Mouse (Mus musculus) splenic B cell, adult 2 months (primary cell): ENCODE measurements around the gene Csgalnact2.

ENCODE experiments used
- DNase-seq: peaks from one replicate; pipeline ENCODE4 v3.0.0-alpha.2; 2011; ENCODE audit warnings: low read depth, low spot score
- H3K27me3 ChIP-seq: 2 replicates; pipeline ENCODE4 v1.6.1; 2012; ENCODE audit warnings: mild to moderate bottlenecking, low read length, moderate library complexity, mixed read lengths; ENCODE audit not compliant: control insufficient read depth, poor library complexity, insufficient read depth, severe bottlenecking
- H3K36me3 ChIP-seq: 2 replicates; pipeline ENCODE4 v1.6.1; 2012; ENCODE audit warnings: mild to moderate bottlenecking, low read length, moderate library complexity, mixed read lengths; ENCODE audit not compliant: control insufficient read depth, poor library complexity, insufficient read depth, severe bottlenecking

Gene Csgalnact2

DNA sequence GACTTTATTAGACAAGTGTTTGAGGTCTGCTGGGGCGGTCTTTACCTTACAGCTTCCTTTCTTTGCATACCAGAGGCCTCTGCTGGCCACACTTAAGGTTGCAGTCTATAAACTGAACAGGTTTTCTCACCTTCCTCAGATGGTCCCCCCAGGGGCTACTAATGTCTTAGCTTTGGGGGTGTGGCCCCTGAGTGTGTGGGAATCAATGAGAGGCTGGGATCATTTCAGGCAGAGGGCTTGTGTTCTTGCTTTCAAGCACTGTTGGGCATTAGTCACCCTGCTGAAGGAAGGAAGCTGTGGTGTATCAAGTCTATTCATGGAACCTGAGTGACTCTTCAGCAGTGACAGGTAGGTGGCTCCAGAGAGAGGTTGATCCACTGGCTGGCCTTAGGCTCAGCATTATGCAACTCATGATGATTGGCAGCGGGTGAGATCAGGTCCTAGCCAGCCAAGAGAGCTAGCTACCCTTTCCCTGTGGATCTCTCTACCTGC, 39.6 kb downstream of the Csgalnact2 start:
- DNase-seq = peak; percentile 21
- no peaks in the 10 kb centered on the region for H3K27me3 ChIP-seq
- H3K36me3 ChIP-seq = no peaks in the 10 kb centered on the region

DNA sequence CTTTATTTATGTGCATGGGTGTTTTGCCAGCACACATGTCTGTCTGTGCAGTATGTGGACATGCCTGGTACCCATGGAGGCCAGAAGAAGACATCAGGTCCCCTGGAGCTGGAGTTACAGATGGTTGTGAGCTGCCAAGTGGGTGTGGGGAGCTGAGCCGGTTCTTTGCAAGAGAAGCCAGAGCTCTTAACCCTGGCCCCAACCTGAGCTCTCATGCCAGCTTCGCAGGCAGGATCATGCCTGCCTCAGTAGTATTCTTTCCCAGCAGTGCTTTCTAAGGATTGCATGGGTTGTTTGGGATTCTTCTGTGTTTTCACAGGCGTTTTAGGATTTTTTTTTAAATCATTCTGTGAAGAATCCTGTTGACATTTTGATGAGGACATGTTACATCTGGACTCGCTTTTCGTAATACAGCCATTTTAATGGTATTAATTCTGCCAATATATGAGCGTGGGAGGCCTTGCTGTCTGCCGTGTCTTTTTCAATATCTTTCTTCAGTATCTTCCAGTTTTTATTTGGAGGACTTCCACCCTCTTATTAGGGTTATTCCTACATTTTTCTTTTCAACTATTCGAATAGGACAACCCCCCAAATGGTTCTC, 41.1 kb downstream of the Csgalnact2 start:
- DNase-seq = no peak

DNA sequence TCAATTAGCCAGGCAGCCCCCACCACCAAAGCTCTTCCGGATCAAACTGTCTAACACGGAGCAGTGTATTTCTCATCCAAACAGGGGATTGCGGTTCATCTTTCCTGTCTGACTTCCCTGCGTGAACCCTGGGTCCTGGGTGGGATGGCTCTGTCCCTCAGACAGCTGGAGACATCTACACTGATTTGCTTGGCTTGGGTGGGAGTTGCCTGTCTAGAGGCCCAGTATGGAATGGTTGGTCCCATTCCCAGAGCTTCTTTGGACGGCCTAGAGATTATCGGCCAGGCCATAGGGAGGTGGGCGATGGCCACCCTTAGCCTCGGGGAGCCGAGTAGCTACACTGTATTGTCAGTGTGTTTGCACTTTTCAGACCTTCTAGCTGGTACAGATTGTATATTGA, 48.1 kb downstream of the Csgalnact2 start:
- Histone ChIP-seq H3K36me3 (no peaks in the 10 kb centered on the region), H3K27me3 (no peaks in the 10 kb centered on the region)
- DNase-seq = no peak

More for the DNA sequence above, 41.1 kb downstream of the Csgalnact2 start:
- no peaks in the 10 kb centered on the region for H3K36me3 ChIP-seq
- H3K27me3 ChIP-seq = no peaks in the 10 kb centered on the region

GRCm38 (mm10) chr6:118088750-118089440, 50.0 kb downstream of the Csgalnact2 start:
- no peaks in the 10 kb centered on the region for H3K36me3 ChIP-seq
- no peak for DNase-seq
- H3K27me3 ChIP-seq = no peaks in the 10 kb centered on the region

- DNase-seq = no peak
- Histone ChIP-seq H3K36me3 (no peaks in the 10 kb centered on the region), H3K27me3 (no peaks in the 10 kb centered on the region)
These were observed 51.0 kb downstream of the Csgalnact2 start for GRCm38 (mm10) chr6:118087955-118088354.

GRCm38 (mm10) chr6:118084596-118084995, 54.3 kb downstream of the Csgalnact2 start:
- Histone ChIP-seq H3K27me3 (no peaks in the 10 kb centered on the region), H3K36me3 (no peaks in the 10 kb centered on the region)
- DNase-seq = no peak

DNA sequence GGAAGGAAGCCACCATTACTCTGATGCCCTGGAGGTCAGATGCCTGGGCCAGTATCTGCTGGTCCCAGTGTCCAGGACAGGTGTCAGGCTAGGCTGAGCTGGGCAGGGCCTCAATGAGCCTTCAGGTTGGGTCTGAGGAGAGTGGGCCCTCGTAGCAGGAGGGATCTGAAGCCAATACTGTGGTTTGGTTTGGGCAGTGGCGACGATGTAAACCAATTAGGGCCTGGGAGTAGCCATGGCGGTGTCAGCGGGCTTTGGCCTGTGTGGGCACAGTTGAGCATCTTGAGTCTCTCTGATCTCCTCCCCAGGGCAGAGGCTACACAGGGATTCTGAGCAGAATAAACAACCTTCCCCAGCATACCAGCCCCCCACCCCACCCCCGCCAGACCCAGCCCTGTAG, 55.3 kb downstream of the Csgalnact2 start:
- DNase-seq = no peak
- H3K27me3 ChIP-seq = no peaks in the 10 kb centered on the region
- H3K36me3 ChIP-seq = no peaks in the 10 kb centered on the region

DNA sequence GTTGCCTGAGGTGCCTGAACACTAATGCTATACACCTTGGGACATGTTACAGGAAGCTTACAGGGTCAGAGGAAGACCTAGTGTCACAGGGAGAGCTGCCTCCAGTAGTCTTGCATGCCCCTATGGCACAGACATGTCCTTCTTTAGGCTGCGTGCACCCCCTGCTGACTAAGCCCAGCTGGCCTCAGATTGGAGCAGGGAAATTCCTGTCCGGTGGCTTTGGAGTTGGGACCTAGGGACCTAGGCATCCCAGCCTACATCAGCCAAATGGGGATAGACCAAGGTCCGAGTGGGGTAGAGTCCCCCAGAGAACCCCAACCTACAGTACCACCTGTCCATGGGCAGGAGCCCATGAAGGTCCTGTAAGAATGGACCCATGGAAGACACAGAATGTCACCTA, 56.6 kb downstream of the Csgalnact2 start:
- no peaks in the 10 kb centered on the region for H3K27me3 ChIP-seq
- DNase-seq = no peak

DNA sequence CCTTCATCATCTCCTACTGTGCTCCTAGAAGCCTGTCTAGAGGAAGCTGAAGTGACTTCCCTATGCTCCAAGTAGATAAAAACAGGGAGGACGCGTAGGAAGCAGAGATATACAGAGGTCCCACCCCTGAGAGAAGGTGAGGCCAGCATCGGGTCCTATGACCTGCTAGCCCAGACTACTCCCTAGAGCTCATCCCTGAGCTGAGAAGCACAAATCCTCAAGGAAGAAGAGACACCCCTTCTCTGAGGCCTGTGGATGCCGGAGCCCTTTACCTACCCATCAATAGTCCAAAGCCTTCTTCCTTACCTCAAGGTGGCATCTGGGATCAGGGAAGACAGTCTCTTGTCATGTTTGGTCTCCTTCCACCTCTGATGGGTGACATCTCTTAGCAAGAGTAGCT, 58.2 kb downstream of the Csgalnact2 start:
- H3K36me3 ChIP-seq = no peaks in the 10 kb centered on the region
- no peaks in the 10 kb centered on the region for H3K27me3 ChIP-seq
- no peak for DNase-seq

More for the DNA sequence above, 56.6 kb downstream of the Csgalnact2 start:
- H3K36me3 ChIP-seq = no peaks in the 10 kb centered on the region

DNA sequence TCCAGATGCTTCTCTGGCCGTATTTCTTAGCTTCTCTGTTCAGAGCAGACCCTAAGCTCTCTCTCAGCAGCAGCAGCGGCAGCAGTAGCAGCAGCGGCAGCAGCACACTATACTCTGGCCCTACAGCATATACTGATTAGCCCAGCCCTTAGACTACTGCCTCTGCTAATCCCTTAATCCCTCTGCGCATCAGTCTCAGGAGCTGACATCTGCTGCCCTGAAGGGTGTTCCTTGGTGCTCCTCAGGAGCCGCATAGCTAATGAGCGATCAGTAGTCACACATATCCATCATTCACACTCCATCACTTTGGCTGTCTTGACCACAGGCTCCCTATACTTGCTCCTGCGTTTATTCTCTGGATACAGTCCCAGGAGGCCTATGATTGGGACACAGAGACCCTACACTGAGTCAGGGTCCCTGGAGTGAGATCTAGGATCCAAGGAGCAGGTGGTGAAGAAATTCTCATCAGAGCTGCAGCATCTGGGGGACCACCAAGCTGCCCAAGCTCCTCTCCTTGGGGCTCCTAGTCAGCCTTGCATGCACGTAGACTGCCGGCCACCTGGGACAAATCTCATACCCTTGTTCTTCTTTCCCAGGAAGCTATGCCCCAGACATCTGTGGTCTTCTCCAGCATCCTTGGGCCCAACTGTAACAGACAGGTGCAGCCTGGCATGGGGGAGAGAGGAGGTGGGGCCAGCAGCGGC, 59.0 kb downstream of the Csgalnact2 start:
- H3K27me3 ChIP-seq = no peaks in the 10 kb centered on the region
- no peak for DNase-seq
- H3K36me3 ChIP-seq = no peaks in the 10 kb centered on the region

- DNase-seq = no peak
- Histone ChIP-seq H3K27me3 (no peaks in the 10 kb centered on the region), H3K36me3 (no peaks in the 10 kb centered on the region)
These were observed 59.6 kb downstream of the Csgalnact2 start for GRCm38 (mm10) chr6:118079292-118079691.

DNA sequence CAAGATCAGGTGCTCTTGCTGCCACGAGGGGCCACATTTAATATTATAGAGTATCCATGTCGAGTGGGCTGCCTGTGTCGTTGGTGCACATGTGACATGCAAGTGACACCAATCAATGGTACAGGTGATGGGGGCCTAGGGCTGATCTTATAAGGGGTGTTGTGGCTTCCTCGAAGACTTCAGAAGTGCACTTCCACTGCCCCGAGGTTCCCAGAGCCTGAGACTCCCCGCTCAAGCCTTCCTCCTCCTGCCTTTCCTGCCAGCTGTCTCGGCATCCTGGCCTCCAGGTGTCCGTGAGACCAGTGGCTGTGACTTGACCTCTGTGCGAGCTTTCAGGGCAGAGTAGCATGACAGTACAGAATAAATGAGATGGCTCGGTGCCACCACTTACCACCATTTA, 60.2 kb downstream of the Csgalnact2 start:
- Histone ChIP-seq H3K27me3 (no peaks in the 10 kb centered on the region), H3K36me3 (no peaks in the 10 kb centered on the region)
- no peak for DNase-seq

- Histone ChIP-seq H3K36me3 (no peaks in the 10 kb centered on the region), H3K27me3 (no peaks in the 10 kb centered on the region)
- no peak for DNase-seq
These were observed 61.5 kb downstream of the Csgalnact2 start for GRCm38 (mm10) chr6:118077421-118077820.

- DNase-seq = no peak
- Histone ChIP-seq H3K27me3 (no peaks in the 10 kb centered on the region), H3K36me3 (no peaks in the 10 kb centered on the region)
These were observed 62.2 kb downstream of the Csgalnact2 start for GRCm38 (mm10) chr6:118076748-118077147.

GRCm38 (mm10) chr6:118076256-118076655, 62.7 kb downstream of the Csgalnact2 start:
- DNase-seq = no peak
- H3K27me3 ChIP-seq = no peaks in the 10 kb centered on the region
- no peaks in the 10 kb centered on the region for H3K36me3 ChIP-seq
